Mouse (Mus musculus) layer of hippocampus, postnatal 36 days (tissue): ENCODE measurements at regions not wholly inside any gene's neighbourhood (a gene's known extent, or its start where the extent isn't known, plus 50 kb on each side); places are given as distances from the start of the nearest gene placed in this dataset.
A peak's percentile ranks its signal among the peaks of the same experiment; 100 is the strongest.

Source experiments
- DNase-seq, 2 experiments: peaks; one replicate each; pipeline ENCODE4 v3.0.0; 2022

GRCm38 (mm10) chr11:22644010-22644625 is 132.2 kb downstream of the Tmem17 start:
- DNase-seq: no peak

GRCm38 (mm10) chr11:22644877-22645276 is 133.0 kb downstream of the Tmem17 start:
- DNase-seq: no peak

- DNase-seq: no peak
Observed at GRCm38 (mm10) chr11:22646192-22646936, 134.5 kb downstream of the Tmem17 start.

GRCm38 (mm10) chr11:22648275-22648674 is 136.4 kb downstream of the Tmem17 start:
- DNase-seq: no peak

GRCm38 (mm10) chr11:22650771-22651170 is 138.9 kb downstream of the Tmem17 start:
- DNase-seq: no peak

- DNase-seq: no peak
Observed at GRCm38 (mm10) chr11:22651313-22651712, 139.4 kb downstream of the Tmem17 start.

GRCm38 (mm10) chr11:22651911-22652310 is 140.0 kb downstream of the Tmem17 start:
- no peak for DNase-seq

- no peak for DNase-seq
Observed at GRCm38 (mm10) chr11:22652931-22653330, 141.0 kb downstream of the Tmem17 start.

GRCm38 (mm10) chr11:22653366-22653765 is 141.5 kb downstream of the Tmem17 start:
- DNase-seq: no peak

GRCm38 (mm10) chr11:22657635-22658034 is 145.7 kb downstream of the Tmem17 start:
- no peak for DNase-seq

- no peak for DNase-seq
Observed at GRCm38 (mm10) chr11:22661072-22661471, 149.2 kb downstream of the Tmem17 start.

GRCm38 (mm10) chr11:22661713-22662551 is 150.0 kb downstream of the Tmem17 start:
- DNase-seq: no peak

- no peak for DNase-seq
Observed at GRCm38 (mm10) chr11:22665978-22666377, 154.1 kb downstream of the Tmem17 start.

GRCm38 (mm10) chr11:22666378-22666777 is 154.5 kb downstream of the Tmem17 start:
- DNase-seq: no peak

- DNase-seq: no peak
Observed at GRCm38 (mm10) chr11:22668220-22668619, 156.3 kb downstream of the Tmem17 start.

GRCm38 (mm10) chr11:22669267-22669666 is 157.4 kb downstream of the Tmem17 start:
- DNase-seq: no peak

GRCm38 (mm10) chr11:22671791-22672490 is 160.1 kb downstream of the Tmem17 start:
- peak; percentile 32 for DNase-seq

- no peak for DNase-seq
Observed at GRCm38 (mm10) chr11:22675047-22675446, 163.2 kb downstream of the Tmem17 start.

- no peak for DNase-seq
Observed at GRCm38 (mm10) chr11:22675754-22676153, 163.9 kb downstream of the Tmem17 start.

GRCm38 (mm10) chr11:22677337-22677736 is 165.4 kb downstream of the Tmem17 start:
- no peak for DNase-seq

GRCm38 (mm10) chr11:22684576-22684975 is 172.7 kb downstream of the Tmem17 start:
- DNase-seq: no peak

- no peak for DNase-seq
Observed at GRCm38 (mm10) chr11:22690829-22691228, 169.9 kb downstream of the B3gnt2 start.
